Mouse (Mus musculus): ENCODE measurements around the gene Wdr83os. TPM values are rescaled to one million over a fixed set of nuclear protein-coding genes. Genes with fewer than 3 reads are reported as not detected.

Gene Wdr83os
- polyA plus RNA-seq (2014; fragmentation: Nextera tagmentation; extraction: Ambion mirVana), result 120 and 124 TPM in 2 replicates

- Histone ChIP-seq H3K9me3 (replicated peaks; ENCODE audit: control insufficient read depth, low read length) (no peaks in the 10 kb centered on the region), H3K9ac (ENCODE audit: low read depth, low read length) (peak within 1 kb of the TSS; percentile 87), H3K27ac (ENCODE audit: low read depth, low read length) (no peak within 1 kb of the TSS), H3K4me1 (ENCODE audit: control insufficient read depth, insufficient read depth, low read length) (peaks cover 21% of the 10 kb centered on the region), H3K36me3 (ENCODE audit: control insufficient read depth, insufficient read depth, low read length) (peaks cover 10% of the 10 kb centered on the region), H3K27me3 (ENCODE audit: control insufficient read depth, insufficient read depth, low read length) (no peaks in the 10 kb centered on the region), H3K4me2 (peak within 1 kb of the TSS; percentile 96), H3K4me3 (ENCODE audit: low read depth, low read length) (peak within 1 kb of the TSS; percentile 62)
- no peak for ATAC-seq (replicated peaks; ENCODE audit: insufficient number of reproducible peaks, low FRiP score, low TSS enrichment)
- WGBS (ENCODE audit: insufficient replicate concordance), result under 1% methylated on average over 30 of the region's 30 CpGs
Observed at GRCm38 (mm10) chr8:85080532-85081215, at the start of gene Wdr83os. Wdr83os (plus strand) TSS chr8:85080740.

- H3K36me3 ChIP-seq (ENCODE audit: control insufficient read depth, insufficient read depth, low read length), result peaks cover 17% of the 10 kb centered on the region
- no peak overlapping the region for H3K4me2 ChIP-seq
- H3K9ac ChIP-seq (ENCODE audit: low read depth, low read length), result no peak overlapping the region
- WGBS (ENCODE audit: insufficient replicate concordance), result 77% methylated on average over 4 of the region's 4 CpGs
- H3K4me3 ChIP-seq (ENCODE audit: low read depth, low read length), result no peak overlapping the region
- H3K27me3 ChIP-seq (ENCODE audit: control insufficient read depth, insufficient read depth, low read length), result no peaks in the 10 kb centered on the region
- no peak for ATAC-seq (replicated peaks; ENCODE audit: insufficient number of reproducible peaks, low FRiP score, low TSS enrichment)
- H3K27ac ChIP-seq (ENCODE audit: low read depth, low read length), result no peak overlapping the region
- no peaks in the 10 kb centered on the region for H3K9me3 ChIP-seq (replicated peaks; ENCODE audit: control insufficient read depth, low read length)
- H3K4me1 ChIP-seq (ENCODE audit: control insufficient read depth, insufficient read depth, low read length), result peaks cover 27% of the 10 kb centered on the region
Observed at GRCm38 (mm10) chr8:85032622-85033311, 47.8 kb upstream of the Wdr83os start.

GRCm38 (mm10) chr8:85033867-85034266 is 46.7 kb upstream of the Wdr83os start:
- H3K9me3 ChIP-seq (replicated peaks; ENCODE audit: control insufficient read depth, low read length), result no peaks in the 10 kb centered on the region
- peaks cover 17% of the 10 kb centered on the region for H3K36me3 ChIP-seq (ENCODE audit: control insufficient read depth, insufficient read depth, low read length)
- 54% methylated on average over 1 of the region's 1 CpGs for WGBS (ENCODE audit: insufficient replicate concordance)
- no peak for ATAC-seq (replicated peaks; ENCODE audit: insufficient number of reproducible peaks, low FRiP score, low TSS enrichment)
- H3K27me3 ChIP-seq (ENCODE audit: control insufficient read depth, insufficient read depth, low read length), result no peaks in the 10 kb centered on the region
- H3K27ac ChIP-seq (ENCODE audit: low read depth, low read length), result no peak overlapping the region
- no peak overlapping the region for H3K4me3 ChIP-seq (ENCODE audit: low read depth, low read length)
- H3K9ac ChIP-seq (ENCODE audit: low read depth, low read length), result no peak overlapping the region
- H3K4me1 ChIP-seq (ENCODE audit: control insufficient read depth, insufficient read depth, low read length), result peaks cover 24% of the 10 kb centered on the region
- H3K4me2 ChIP-seq, result no peak overlapping the region

GRCm38 (mm10) chr8:85034764-85035163 is 45.8 kb upstream of the Wdr83os start:
- Histone ChIP-seq H3K9ac (ENCODE audit: low read depth, low read length) (peak overlapping the region; percentile 94), H3K4me2 (peak overlapping the region; percentile 97), H3K27ac (ENCODE audit: low read depth, low read length) (peak overlapping the region; percentile 54), H3K36me3 (ENCODE audit: control insufficient read depth, insufficient read depth, low read length) (peaks cover 15% of the 10 kb centered on the region), H3K9me3 (replicated peaks; ENCODE audit: control insufficient read depth, low read length) (no peaks in the 10 kb centered on the region), H3K27me3 (ENCODE audit: control insufficient read depth, insufficient read depth, low read length) (no peaks in the 10 kb centered on the region), H3K4me3 (ENCODE audit: low read depth, low read length) (peak overlapping the region; percentile 94), H3K4me1 (ENCODE audit: control insufficient read depth, insufficient read depth, low read length) (peaks cover 22% of the 10 kb centered on the region)
- 3% methylated on average over 13 of the region's 13 CpGs for WGBS (ENCODE audit: insufficient replicate concordance)
- no peak for ATAC-seq (replicated peaks; ENCODE audit: insufficient number of reproducible peaks, low FRiP score, low TSS enrichment)

- peaks cover 22% of the 10 kb centered on the region for H3K4me1 ChIP-seq (ENCODE audit: control insufficient read depth, insufficient read depth, low read length)
- H3K27ac ChIP-seq (ENCODE audit: low read depth, low read length), result peak overlapping the region; percentile 99
- H3K4me3 ChIP-seq (ENCODE audit: low read depth, low read length), result peak overlapping the region; percentile 94
- H3K27me3 ChIP-seq (ENCODE audit: control insufficient read depth, insufficient read depth, low read length), result no peaks in the 10 kb centered on the region
- peak overlapping the region; percentile 94 for H3K9ac ChIP-seq (ENCODE audit: low read depth, low read length)
- 5% methylated on average over 12 of the region's 12 CpGs for WGBS (ENCODE audit: insufficient replicate concordance)
- H3K4me2 ChIP-seq, result peak overlapping the region; percentile 97
- ATAC-seq (replicated peaks; ENCODE audit: insufficient number of reproducible peaks, low FRiP score, low TSS enrichment), result no peak
- H3K9me3 ChIP-seq (replicated peaks; ENCODE audit: control insufficient read depth, low read length), result no peaks in the 10 kb centered on the region
- peaks cover 12% of the 10 kb centered on the region for H3K36me3 ChIP-seq (ENCODE audit: control insufficient read depth, insufficient read depth, low read length)
Observed at GRCm38 (mm10) chr8:85035165-85035727, 45.3 kb upstream of the Wdr83os start.

- Histone ChIP-seq H3K36me3 (ENCODE audit: control insufficient read depth, insufficient read depth, low read length) (peaks cover 14% of the 10 kb centered on the region), H3K27ac (ENCODE audit: low read depth, low read length) (peak overlapping the region; percentile 99), H3K4me1 (ENCODE audit: control insufficient read depth, insufficient read depth, low read length) (peaks cover 22% of the 10 kb centered on the region), H3K9ac (ENCODE audit: low read depth, low read length) (peak overlapping the region; percentile 94), H3K4me3 (ENCODE audit: low read depth, low read length) (peak overlapping the region; percentile 94), H3K9me3 (replicated peaks; ENCODE audit: control insufficient read depth, low read length) (no peaks in the 10 kb centered on the region), H3K27me3 (ENCODE audit: control insufficient read depth, insufficient read depth, low read length) (no peaks in the 10 kb centered on the region), H3K4me2 (peak overlapping the region; percentile 97)
- ATAC-seq (replicated peaks; ENCODE audit: insufficient number of reproducible peaks, low FRiP score, low TSS enrichment), result no peak
- WGBS (ENCODE audit: insufficient replicate concordance), result 1% methylated on average over 15 of the region's 15 CpGs
Observed at GRCm38 (mm10) chr8:85035728-85036310, 44.7 kb upstream of the Wdr83os start.

- H3K27me3 ChIP-seq (ENCODE audit: control insufficient read depth, insufficient read depth, low read length), result no peaks in the 10 kb centered on the region
- peak overlapping the region; percentile 99 for H3K27ac ChIP-seq (ENCODE audit: low read depth, low read length)
- under 1% methylated on average over 9 of the region's 9 CpGs for WGBS (ENCODE audit: insufficient replicate concordance)
- peak overlapping the region; percentile 97 for H3K4me2 ChIP-seq
- no peak for ATAC-seq (replicated peaks; ENCODE audit: insufficient number of reproducible peaks, low FRiP score, low TSS enrichment)
- peak overlapping the region; percentile 94 for H3K4me3 ChIP-seq (ENCODE audit: low read depth, low read length)
- H3K4me1 ChIP-seq (ENCODE audit: control insufficient read depth, insufficient read depth, low read length), result peaks cover 22% of the 10 kb centered on the region
- H3K9ac ChIP-seq (ENCODE audit: low read depth, low read length), result peak overlapping the region; percentile 94
- no peaks in the 10 kb centered on the region for H3K9me3 ChIP-seq (replicated peaks; ENCODE audit: control insufficient read depth, low read length)
- H3K36me3 ChIP-seq (ENCODE audit: control insufficient read depth, insufficient read depth, low read length), result peaks cover 20% of the 10 kb centered on the region
Observed at GRCm38 (mm10) chr8:85036381-85036717, 44.2 kb upstream of the Wdr83os start.

GRCm38 (mm10) chr8:85036718-85037365 is 43.7 kb upstream of the Wdr83os start, which contains the start of gene Tnpo2:
Tnpo2 (plus strand) TSS chr8:85036915.
- Histone ChIP-seq H3K4me3 (ENCODE audit: low read depth, low read length) (peak within 1 kb of the TSS; percentile 94), H3K27me3 (ENCODE audit: control insufficient read depth, insufficient read depth, low read length) (no peaks in the 10 kb centered on the region), H3K4me2 (peak within 1 kb of the TSS; percentile 97), H3K9ac (ENCODE audit: low read depth, low read length) (peak within 1 kb of the TSS; percentile 94), H3K36me3 (ENCODE audit: control insufficient read depth, insufficient read depth, low read length) (peaks cover 20% of the 10 kb centered on the region), H3K4me1 (ENCODE audit: control insufficient read depth, insufficient read depth, low read length) (peaks cover 22% of the 10 kb centered on the region), H3K9me3 (replicated peaks; ENCODE audit: control insufficient read depth, low read length) (no peaks in the 10 kb centered on the region), H3K27ac (ENCODE audit: low read depth, low read length) (peak within 1 kb of the TSS; percentile 99)
- ATAC-seq (replicated peaks; ENCODE audit: insufficient number of reproducible peaks, low FRiP score, low TSS enrichment), result peak; percentile 92
- under 1% methylated on average over 57 of the region's 59 CpGs for WGBS (ENCODE audit: insufficient replicate concordance)
